Mouse (Mus musculus) CD8-positive naive resting alpha-beta T cell, adult 2 months (primary cell): ENCODE data around the gene Gm12887.

Experiments used
- DNase-seq, 2 experiments: peaks; one replicate each; pipeline ENCODE4 v3.0.0; 2022; ENCODE audit warnings: low read depth in 2 of 2, low spot score in 2 of 2

Gene Gm12887

GRCm38 (mm10) chr4:121622003-121622402 is at the start of gene Gm12887:
TSS of gene Gm12887 (minus strand) at chr4:121622103.
- no peak for DNase-seq

GRCm38 (mm10) chr4:121657040-121657439 is 35.1 kb upstream of the Gm12887 start:
- no peak for DNase-seq
